ENCODE assay signal across 8 mouse cellular contexts in genomic region chr1:189830797-189831232, GRCm38 (mm10).
DNase-seq lines count a peak whose midpoint lies in the region; ATAC-seq and TF ChIP-seq lines count a peak whose summit lies in the region.

No protein-coding gene starts in this region.

- peak; percentile 89 for DNase-seq in heart, adult 11 months
- no peak for DNase-seq in heart, adult 2 months
- DNase-seq in ES-CJ7 (ENCODE audit: low read depth, low spot score): peak; percentile 86
- DNase-seq in ovary, postnatal 14 days (ENCODE audit: low spot score): no peak
- no peak for DNase-seq in urinary bladder, postnatal 25 days (ENCODE audit: low spot score)
- no peak for DNase-seq in heart, postnatal 36 days

- H3K9ac ChIP-seq in heart, adult 2 months (ENCODE audit: low read depth, low read length): no peak overlapping the region
- no peak overlapping the region for H3K9ac ChIP-seq in intestine, embryonic 15.5 days
- no peak overlapping the region for H3K9ac ChIP-seq in liver, embryonic 16.5 days (ENCODE audit: low read depth, low read length)

- no peak overlapping the region for H3K4me3 ChIP-seq in heart, adult 2 months
- no peak overlapping the region for H3K4me3 ChIP-seq in intestine, embryonic 15.5 days (replicated peaks)
- H3K4me3 ChIP-seq in liver, embryonic 16.5 days (ENCODE audit: low read depth, low read length): no peak overlapping the region

- H3K27me3 ChIP-seq in heart, adult 2 months (ENCODE audit: control insufficient read depth, insufficient read depth, low read length): no peaks in the 10 kb centered on the region
- H3K27me3 ChIP-seq in intestine, embryonic 15.5 days (replicated peaks): no peaks in the 10 kb centered on the region
- H3K27me3 ChIP-seq in liver, embryonic 16.5 days (ENCODE audit: control insufficient read depth, insufficient read depth, low read depth, low read length): no peaks in the 10 kb centered on the region

- TF ChIP-seq CTCF in heart, adult 2 months (IDR thresholded peaks at IDR 0.05): no peak

- no peaks in the 10 kb centered on the region for H3K79me2 ChIP-seq in heart, adult 2 months (replicated peaks; ENCODE audit: control insufficient read depth, insufficient read depth, low read length)

- H3K4me1 ChIP-seq in heart, adult 2 months (ENCODE audit: control insufficient read depth, insufficient read depth, low read length): no peaks in the 10 kb centered on the region; the same call in 1 of the 2 replicates
- peaks cover 4% of the 10 kb centered on the region; the same call in 1 of the 2 replicates for H3K4me1 ChIP-seq in intestine, embryonic 15.5 days (replicated peaks)
- H3K4me1 ChIP-seq in liver, embryonic 16.5 days (ENCODE audit: control insufficient read depth, low read depth, low read length): peaks cover 20% of the 10 kb centered on the region

- no peak overlapping the region for H3K27ac ChIP-seq in heart, adult 2 months
- no peak overlapping the region for H3K27ac ChIP-seq in intestine, embryonic 15.5 days
- no peak overlapping the region for H3K27ac ChIP-seq in liver, embryonic 16.5 days (ENCODE audit: low read length)

- peak overlapping the region; percentile 7; the same call in 1 of the 2 replicates for H3K4me2 ChIP-seq in intestine, embryonic 15.5 days (replicated peaks)
- peak overlapping the region; percentile 21; the same call in 1 of the 2 replicates for H3K4me2 ChIP-seq in liver, embryonic 16.5 days (ENCODE audit: low read depth, low read length)

- no peak for TF ChIP-seq EP300 in heart, adult 2 months (IDR thresholded peaks at IDR 0.05; ENCODE audit: insufficient read depth, low read depth, low read length)

- peak; percentile 93 for ATAC-seq in intestine, embryonic 15.5 days
- ATAC-seq in liver, embryonic 16.5 days (ENCODE audit: low read depth): peak; percentile 86

- TF ChIP-seq POLR2A in heart, adult 2 months (IDR thresholded peaks at IDR 0.05; ENCODE audit: insufficient read depth, low read depth, low read length): no peak

- 48% methylated on average over 12 of the region's 12 CpGs for WGBS in heart, adult 2 months
- WGBS in intestine, embryonic 15.5 days: 14% methylated on average over 12 of the region's 12 CpGs
- WGBS in liver, embryonic 16.5 days (ENCODE audit: insufficient replicate concordance): 16% methylated on average over 12 of the region's 12 CpGs

- no peaks in the 10 kb centered on the region for H3K9me3 ChIP-seq in intestine, embryonic 15.5 days
- no peaks in the 10 kb centered on the region for H3K9me3 ChIP-seq in liver, embryonic 16.5 days (replicated peaks; ENCODE audit: control insufficient read depth, low read length)

- intact Hi-C loops in heart, adult 2 months (cut with DNase I): no loop called here
- intact Hi-C loops in heart, postnatal 36 days (cut with DNase I): no loop called here

- H3K36me3 ChIP-seq in heart, adult 2 months (ENCODE audit: control insufficient read depth, insufficient read depth, low read length): no peaks in the 10 kb centered on the region
- peaks cover 12% of the 10 kb centered on the region; the same call in 1 of the 2 replicates for H3K36me3 ChIP-seq in intestine, embryonic 15.5 days
- no peaks in the 10 kb centered on the region for H3K36me3 ChIP-seq in liver, embryonic 16.5 days (ENCODE audit: control insufficient read depth, insufficient read depth)

Comparison
In these comparisons a context has a peak if more than half of its experiments do, and no peak if none do; other contexts are left out.
1. DNase-seq: peak in heart, adult 11 months (single experiment) and ES-CJ7 (single experiment); none in heart, adult 2 months (0 of 2), ovary, postnatal 14 days (single experiment), urinary bladder, postnatal 25 days (single experiment) and heart, postnatal 36 days (0 of 2).